Mouse (Mus musculus) ES-E14 (cell line): ENCODE results near the gene Smim1. TPM values are rescaled to one million over a fixed set of nuclear protein-coding genes. Genes with fewer than 3 reads are reported as not detected.

ENCODE experiments used
- DNase-seq: peaks from one replicate; pipeline ENCODE4 v3.0.0-alpha.2; 2013; ENCODE audit warnings: low read depth, low spot score
- H3K27ac ChIP-seq: 2 replicates; pipeline ENCODE4 v1.5.1; 2012; ENCODE audit warnings: low read depth, mild to moderate bottlenecking, low read length, moderate library complexity, mixed read lengths; ENCODE audit not compliant: poor library complexity, insufficient read depth, severe bottlenecking
- H3K36me3 ChIP-seq: 2 replicates; pipeline ENCODE4 v1.6.1; 2012; ENCODE audit warnings: mild to moderate bottlenecking, low read length, moderate library complexity, mixed read lengths; ENCODE audit not compliant: control insufficient read depth, poor library complexity, insufficient read depth, severe bottlenecking
- H3K4me1 ChIP-seq, 2 experiments: fragments of 150-350 bp in 1 of 2; sonication (generic) in 1 of 2; 2 replicates each; pipeline ENCODE4 v1.6.1; 2012; ENCODE audit warnings: low read length in 2 of 2, mild to moderate bottlenecking in 1 of 2, mixed read lengths in 1 of 2; ENCODE audit not compliant: control insufficient read depth in 2 of 2, insufficient read depth in 2 of 2, poor library complexity in 1 of 2
- H3K4me3 ChIP-seq, 2 experiments: fragments of 150-350 bp in 1 of 2; sonication (generic) in 1 of 2; 2 replicates each; pipeline ENCODE4 v1.5.1; 2012; ENCODE audit warnings: low read length in 2 of 2, low read depth in 1 of 2, mild to moderate bottlenecking in 1 of 2, mixed read lengths in 1 of 2; ENCODE audit not compliant: insufficient read depth in 1 of 2, poor library complexity in 1 of 2, severe bottlenecking in 1 of 2
- H3K9ac ChIP-seq: 2 replicates; pipeline ENCODE4 v1.6.1; 2012; ENCODE audit warnings: low read depth, mild to moderate bottlenecking, low read length, mixed read lengths; ENCODE audit not compliant: poor library complexity, insufficient read depth, severe bottlenecking
- H3K9me3 ChIP-seq: fragments of 150-350 bp; sonication (generic); 2 replicates; pipeline ENCODE4 v1.6.1; 2012; ENCODE audit warnings: low read depth, mild to moderate bottlenecking, low read length; ENCODE audit not compliant: control insufficient read depth, insufficient read depth
- CHD2 ChIP-seq: IDR thresholded peaks from 2 replicates; pipeline ENCODE4 v1.6.1; 2014; ENCODE audit warnings: mild to moderate bottlenecking, low read depth, low read length, inconsistent platforms
- HCFC1 ChIP-seq: IDR thresholded peaks from 2 replicates; pipeline ENCODE4 v1.6.1; 2012; ENCODE audit warnings: low read length, inconsistent platforms, borderline replicate concordance; ENCODE audit not compliant: insufficient read depth
- MAFK ChIP-seq: IDR thresholded peaks from 2 replicates; pipeline ENCODE4 v1.6.1; 2014; ENCODE audit warnings: mild to moderate bottlenecking, low read depth, low read length, inconsistent platforms; ENCODE audit not compliant: insufficient read depth
- ZC3H11A ChIP-seq: IDR thresholded peaks from 2 replicates; pipeline ENCODE4 v1.6.1; 2012; ENCODE audit warnings: low read depth, mild to moderate bottlenecking, inconsistent platforms, low read length, borderline replicate concordance
- ZNF384 ChIP-seq: IDR thresholded peaks from 2 replicates; pipeline ENCODE4 v1.6.1; 2012; ENCODE audit warnings: low read depth, low read length, inconsistent platforms
- in situ Hi-C, 2 experiments: fragments of 600-800 bp; cut with MboI; formaldehyde crosslinking; loops; one replicate each; pipeline ENCODE4 v1.15.1; 2025; ENCODE audit warnings: low sequenced_read_pairs in 2 of 2, inconsistent platforms in 1 of 2; ENCODE audit not compliant: unreplicated experiment in 2 of 2
- total RNA-seq: library from RNA; depleted of rRNA; stranded (reverse); fragments of 300-350 nt; gene quantifications from 2 replicates; pipeline ENCODE4 v1.2.3, GENCODE M21; 2012

The Smim1 gene
- total RNA-seq, 1 experiment, result 2.9 TPM

DNA sequence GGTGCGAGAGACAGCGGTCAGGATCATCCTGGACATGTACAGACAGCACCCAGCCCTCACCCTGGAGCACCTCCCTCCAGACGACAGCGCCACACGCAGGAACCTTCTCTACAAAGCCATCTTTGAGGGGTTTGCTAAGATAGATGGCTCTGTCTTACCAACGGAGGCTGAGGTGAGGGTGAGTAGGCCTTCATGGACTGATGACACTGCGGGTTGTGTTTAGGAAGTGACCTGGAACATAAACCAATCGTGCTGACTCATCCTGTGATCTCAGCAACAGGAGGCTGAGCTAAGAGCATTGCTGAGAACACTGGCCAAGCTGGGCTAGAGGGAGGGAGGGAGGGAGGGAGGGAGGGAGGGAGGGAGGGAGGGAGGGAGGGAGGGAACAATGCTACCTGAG, 32.5 kb downstream of the Smim1 start:
- Histone ChIP-seq H3K27ac (peak overlapping the region; percentile 52; the same call in 1 of the 2 replicates), H3K4me3 (no peak overlapping the region), H3K4me1 (peaks cover 0 to 6% of the 10 kb centered on the region in 2 experiments; a peak in 1 of 4 replicates), H3K9me3 (no peaks in the 10 kb centered on the region), H3K9ac (peak overlapping the region; percentile 27; the same call in 1 of the 2 replicates), H3K36me3 (peaks cover 28% of the 10 kb centered on the region; the same call in 1 of the 2 replicates)
- no peak for DNase-seq
- in situ Hi-C loops, result no loop called here
- TF ChIP-seq ZC3H11A, result no peak
- peak; percentile 56 for TF ChIP-seq MAFK
- TF ChIP-seq ZNF384, result no peak
- no peak for TF ChIP-seq CHD2

DNA sequence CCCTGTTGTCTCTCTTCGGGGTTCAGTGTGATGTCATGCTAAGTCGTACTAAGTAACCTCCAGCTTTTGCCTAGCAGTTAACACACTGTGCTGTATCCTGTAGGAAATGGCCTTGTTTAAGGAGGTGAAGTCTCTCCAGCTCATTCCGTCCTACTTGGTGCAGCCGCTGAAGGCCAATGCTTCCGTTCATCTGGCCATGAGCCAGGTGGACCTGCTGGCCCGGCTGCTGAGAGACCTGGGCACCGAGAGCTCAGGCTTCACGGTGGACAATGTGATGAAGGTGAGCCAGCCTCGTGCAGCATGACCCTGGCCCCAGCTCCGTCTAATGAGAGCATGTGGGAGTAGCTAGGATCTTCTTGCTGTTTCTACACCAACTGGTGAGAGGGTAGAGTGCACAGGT, 33.3 kb downstream of the Smim1 start:
- DNase-seq, result no peak
- Histone ChIP-seq H3K4me3 (no peak overlapping the region), H3K36me3 (peaks cover 33% of the 10 kb centered on the region; the same call in 1 of the 2 replicates), H3K4me1 (peaks cover 0 to 6% of the 10 kb centered on the region in 2 experiments; a peak in 1 of 4 replicates), H3K27ac (no peak overlapping the region), H3K9me3 (no peaks in the 10 kb centered on the region), H3K9ac (peak overlapping the region; percentile 27; the same call in 1 of the 2 replicates)
- TF ChIP-seq MAFK, result no peak
- in situ Hi-C loops, result no loop called here

DNA sequence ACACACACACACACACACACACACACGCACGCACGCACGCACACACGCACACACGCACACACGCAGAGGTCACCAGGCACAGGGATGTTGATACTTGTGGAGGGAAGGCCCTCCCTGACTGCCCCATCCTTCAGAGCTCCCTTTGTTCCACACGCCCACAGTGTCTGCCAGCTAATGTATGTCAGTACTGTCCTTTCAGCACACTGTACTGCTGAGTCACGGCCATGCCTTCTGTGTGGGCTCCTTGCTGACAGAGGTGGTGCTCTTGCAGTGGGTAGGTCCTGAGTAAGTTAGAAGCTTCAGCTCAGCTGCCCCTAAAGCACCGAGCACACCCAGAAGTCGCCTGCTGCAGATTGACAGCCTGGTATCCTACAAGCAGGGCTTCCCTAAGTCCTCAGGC, 45.6 kb downstream of the Smim1 start:
- no peak for DNase-seq
- Histone ChIP-seq H3K4me3 (no peak overlapping the region), H3K4me1 (no peaks in the 10 kb centered on the region), H3K9ac (no peak overlapping the region), H3K36me3 (peaks cover 28% of the 10 kb centered on the region), H3K27ac (no peak overlapping the region), H3K9me3 (no peaks in the 10 kb centered on the region)
- in situ Hi-C loops, result no loop called here
- TF ChIP-seq CHD2, result no peak
- no peak for TF ChIP-seq MAFK
- TF ChIP-seq HCFC1, result no peak
- no peak for TF ChIP-seq ZC3H11A
- TF ChIP-seq ZNF384, result no peak

DNA sequence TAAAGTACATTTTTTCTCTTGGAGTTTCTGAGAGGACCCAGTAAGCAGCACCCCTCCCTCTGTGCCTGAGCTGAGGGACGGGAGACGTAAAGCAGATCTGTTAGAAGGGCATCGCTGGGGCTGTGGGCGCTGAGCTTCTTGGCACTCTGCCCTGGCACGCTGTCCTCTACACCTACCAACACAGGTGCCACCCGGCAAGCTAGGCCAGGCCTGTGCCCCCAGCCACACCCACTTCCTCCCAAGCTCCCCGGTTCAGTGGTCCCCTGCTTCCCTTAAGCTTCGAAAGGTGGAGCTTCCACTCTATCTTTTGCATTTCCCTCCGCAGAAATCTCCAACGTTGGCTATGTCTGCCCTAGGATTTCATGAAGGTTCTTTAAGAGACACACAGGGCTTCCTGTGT, 46.8 kb downstream of the Smim1 start:
- H3K4me1 ChIP-seq, result no peaks in the 10 kb centered on the region
- no peak for TF ChIP-seq ZC3H11A
- no peak for TF ChIP-seq HCFC1
- no peak for TF ChIP-seq ZNF384
- TF ChIP-seq MAFK, result no peak
- no peak for TF ChIP-seq CHD2
- no peak overlapping the region for H3K9ac ChIP-seq
- H3K27ac ChIP-seq, result no peak overlapping the region
- no peak for DNase-seq
- H3K4me3 ChIP-seq, result no peak overlapping the region
- in situ Hi-C loops, result no loop called here
- no peaks in the 10 kb centered on the region for H3K9me3 ChIP-seq
- H3K36me3 ChIP-seq, result peaks cover 18% of the 10 kb centered on the region

DNA sequence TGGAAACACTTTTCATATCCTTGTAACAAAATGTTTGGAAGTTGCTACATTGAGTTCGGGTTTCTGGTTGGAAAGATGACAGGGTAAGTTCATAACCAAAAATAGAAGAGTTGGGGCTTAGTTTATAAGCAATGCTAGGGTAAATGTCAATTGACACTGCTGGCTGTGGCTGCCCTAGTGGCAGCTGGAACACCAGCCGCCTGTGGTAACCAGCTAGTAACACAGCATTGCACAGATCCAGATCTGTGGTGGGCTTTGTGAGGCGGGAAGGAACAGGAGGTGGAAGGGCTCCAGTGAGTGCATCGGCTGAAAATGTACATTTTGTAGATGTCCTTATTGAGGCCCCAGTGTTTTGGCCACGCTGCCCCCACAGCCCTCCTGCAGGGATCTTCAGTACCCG, 50.3 kb downstream of the Smim1 start:
- Histone ChIP-seq H3K36me3 (peaks cover 7% of the 10 kb centered on the region), H3K4me1 (no peaks in the 10 kb centered on the region), H3K9ac (0 out of 2 replicates have a peak overlapping the region, but pooled peaks have one; percentile 3), H3K27ac (no peak overlapping the region), H3K9me3 (no peaks in the 10 kb centered on the region), H3K4me3 (peak overlapping the region; percentile 80 to 97; a peak in 3 of 4 replicates)
- in situ Hi-C loops, result no loop called here
- TF ChIP-seq MAFK (no peak), CHD2 (no peak), ZNF384 (no peak), ZC3H11A (no peak), HCFC1 (no peak)
- DNase-seq, result no peak
